Mouse (Mus musculus) gastrocnemius, postnatal 10 days (tissue): Measurements from ENCODE around the gene Abcb9. TPM values are rescaled to one million over a fixed set of nuclear protein-coding genes. Genes with fewer than 3 reads are reported as not detected.

Experiments
- DNase-seq: peaks from one replicate; pipeline ENCODE4 v3.0.0; 2021; ENCODE audit warnings: mixed read lengths
- total RNA-seq, 2 experiments: library from RNA; stranded (reverse); gene quantifications; 2 replicates each; pipeline ENCODE4 v1.2.3; 2021

The Abcb9 gene
- total RNA-seq, 2 experiments from 2014 or later, result 4.2 to 4.4 TPM

GRCm38 (mm10) chr5:124031068-124031955 is 64.3 kb downstream of the Abcb9 start:
- no peak for DNase-seq

GRCm38 (mm10) chr5:124030386-124031067 is 65.1 kb downstream of the Abcb9 start:
- DNase-seq, result no peak

DNA sequence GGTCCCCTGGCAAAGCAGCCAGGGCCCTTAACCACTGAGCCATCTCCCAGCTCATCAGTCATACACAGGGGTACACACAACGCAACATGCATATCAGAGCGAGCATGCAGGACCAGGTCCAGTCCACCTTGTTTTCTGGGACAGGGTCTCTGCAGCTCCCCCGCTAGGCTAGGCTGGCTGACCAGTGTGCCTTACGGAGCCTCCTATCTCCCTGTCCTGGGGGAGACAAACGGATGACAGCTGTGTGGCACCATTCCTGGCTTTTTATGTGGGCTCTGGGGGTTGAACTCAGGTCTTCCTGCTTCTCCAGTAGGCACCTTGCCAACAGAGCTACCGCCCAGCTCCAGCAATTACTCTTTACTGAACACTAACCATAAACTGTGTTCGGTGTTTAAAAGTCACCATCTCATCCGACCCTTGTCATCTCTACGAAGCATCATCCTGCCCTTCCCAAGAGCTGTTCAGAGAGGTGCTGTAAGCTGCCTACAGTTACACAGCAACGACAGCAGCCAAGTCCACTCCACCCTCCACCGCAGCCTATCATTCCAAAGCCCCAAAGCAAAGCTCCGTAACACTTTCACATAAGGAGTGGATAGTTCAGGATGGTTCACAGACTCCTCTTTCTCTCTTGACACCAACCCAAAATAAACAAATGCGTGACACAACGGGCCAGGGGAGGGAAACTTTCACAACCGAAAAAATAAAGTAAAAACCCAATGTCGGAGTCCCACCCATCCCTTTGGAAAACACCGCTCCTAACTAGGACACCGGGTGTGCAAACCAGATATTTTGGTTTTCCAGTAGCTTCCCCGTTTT is 66.2 kb downstream of the Abcb9 start:
- no peak for DNase-seq

DNA sequence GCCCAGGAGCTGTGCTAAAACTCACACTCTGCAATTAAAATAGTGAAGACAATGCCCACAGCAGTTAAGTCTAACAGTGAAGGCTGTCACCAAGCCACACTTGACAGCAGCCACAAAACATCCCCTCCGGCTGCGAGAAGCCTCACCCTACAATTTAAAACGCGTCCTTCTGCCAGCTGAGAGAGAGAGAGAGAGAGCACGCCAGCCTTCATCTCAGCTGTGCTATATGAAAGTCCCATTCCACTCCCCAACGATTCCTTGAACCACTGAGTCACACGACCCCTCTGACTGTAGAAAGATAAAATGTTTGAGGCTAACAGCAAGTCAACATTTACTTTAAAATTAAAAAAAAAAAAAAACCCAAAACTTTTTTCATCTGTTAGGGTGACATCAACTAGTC is 66.9 kb downstream of the Abcb9 start:
- DNase-seq, result no peak

DNA sequence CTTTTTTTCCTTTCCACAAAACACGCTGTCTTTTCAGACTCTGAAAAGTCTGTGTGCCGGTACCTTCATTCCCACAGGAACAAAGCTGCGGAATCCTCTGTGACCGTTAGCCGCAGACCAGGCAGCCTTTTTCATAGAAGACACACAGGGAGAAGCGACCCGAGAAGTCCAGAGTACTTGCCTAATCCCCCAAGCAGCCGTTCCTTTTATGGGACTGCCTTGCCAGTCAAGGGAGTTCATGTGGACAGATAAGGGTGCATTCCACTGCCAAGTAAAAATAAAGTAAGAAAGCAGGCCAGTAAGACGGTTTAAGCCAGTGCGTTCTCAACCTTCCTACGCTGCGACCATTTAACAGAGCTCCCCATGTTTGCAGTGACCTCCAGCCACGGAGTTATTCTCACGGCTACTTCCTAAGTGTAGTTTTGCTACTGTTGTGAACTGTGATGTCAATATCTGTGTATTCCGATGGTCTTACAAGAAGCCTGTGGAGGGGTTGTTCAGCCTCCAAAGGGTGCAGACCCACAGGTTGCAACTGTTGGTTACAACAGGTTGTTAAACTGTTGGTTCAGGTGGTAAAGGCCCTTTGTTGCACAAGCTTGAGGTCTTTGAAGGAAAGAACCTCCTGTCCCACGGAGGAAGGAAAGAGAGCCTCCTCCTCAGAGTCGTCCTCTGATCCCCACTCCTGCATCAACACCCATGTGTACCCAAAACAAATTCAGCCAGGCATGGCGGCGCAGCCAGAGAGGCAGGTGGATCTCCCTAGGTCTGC is 67.7 kb downstream of the Abcb9 start:
- DNase-seq, result no peak

DNA sequence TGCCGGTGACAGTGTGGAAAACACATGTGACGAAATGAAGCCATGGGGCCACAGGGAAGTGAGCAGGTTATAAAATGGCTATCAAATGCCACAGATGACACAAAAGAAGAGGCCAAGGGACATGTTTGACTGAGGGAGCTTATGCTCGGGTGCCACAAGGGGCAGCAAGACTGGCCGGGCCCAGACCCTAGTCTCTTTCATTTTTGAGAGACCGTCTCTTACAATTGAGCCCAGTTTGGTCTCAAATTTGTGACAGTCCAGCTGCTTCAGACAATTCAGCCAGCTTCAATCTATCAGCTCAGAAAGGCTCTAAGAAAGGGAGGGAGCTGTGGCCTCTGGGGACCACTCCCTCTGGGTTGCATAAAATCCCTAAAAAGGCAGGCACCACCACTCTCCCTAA is 69.0 kb downstream of the Abcb9 start:
- no peak for DNase-seq

DNA sequence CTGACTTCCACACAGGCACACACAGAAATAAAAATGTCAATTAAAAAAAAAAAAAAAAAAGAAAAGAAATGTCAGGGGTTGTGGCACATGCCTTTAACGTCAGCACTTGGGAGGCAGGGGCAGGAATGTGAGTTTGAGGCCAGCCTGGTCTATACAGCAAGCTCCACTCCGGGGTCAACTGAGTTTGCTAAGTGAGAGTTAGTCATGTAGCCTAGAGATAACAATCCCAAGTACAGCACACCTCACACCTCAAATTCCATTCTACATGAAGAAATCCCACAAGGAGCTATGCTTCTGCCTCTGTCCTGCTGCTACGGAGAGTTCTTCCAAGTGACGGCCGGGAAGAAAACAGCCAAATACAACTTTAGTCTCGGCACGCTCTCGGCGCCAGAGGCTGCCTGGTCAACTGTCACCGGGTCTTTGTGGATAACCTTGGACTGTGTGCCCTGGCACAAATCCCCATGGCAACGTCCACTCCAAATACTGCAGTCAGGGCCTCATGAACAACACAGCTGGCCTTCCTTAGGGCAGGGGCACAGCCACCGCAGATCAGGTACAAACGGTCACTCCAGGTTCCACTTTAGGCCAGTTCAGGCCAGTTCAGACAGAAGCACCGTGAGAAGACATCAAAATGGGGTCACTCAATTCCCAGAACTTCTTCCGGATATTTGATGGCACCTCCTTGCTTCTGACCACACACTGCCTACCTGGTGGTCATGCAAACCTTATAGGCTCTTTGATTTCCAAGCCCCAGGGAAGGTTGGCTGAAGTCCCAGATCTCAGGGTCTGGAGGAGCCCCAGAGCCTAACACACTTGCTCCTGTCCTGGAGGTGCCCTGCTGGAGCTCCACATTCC is 69.8 kb downstream of the Abcb9 start:
- no peak for DNase-seq

- no peak for DNase-seq
Measured at GRCm38 (mm10) chr5:124025146-124025545, 70.5 kb downstream of the Abcb9 start.

DNA sequence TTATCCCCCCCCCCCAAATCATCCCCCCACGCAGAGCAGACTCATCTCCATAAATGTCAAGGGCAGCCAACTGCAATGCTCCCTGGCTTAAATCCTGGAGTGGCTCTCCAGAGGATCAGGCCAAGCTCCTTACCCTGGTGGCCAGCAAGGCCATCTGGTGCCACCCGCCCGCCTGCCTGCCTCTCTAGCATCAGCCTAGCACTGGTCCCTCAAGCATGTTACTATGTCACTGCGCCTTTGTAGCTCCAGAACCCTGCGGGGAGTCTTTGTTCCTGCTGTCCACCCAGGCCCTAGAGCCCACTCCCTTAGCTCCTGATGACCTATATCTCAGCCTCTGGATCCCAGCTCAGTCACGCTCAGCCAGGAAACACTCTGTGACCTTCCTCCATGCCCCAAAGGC is 70.9 kb downstream of the Abcb9 start:
- DNase-seq, result no peak

- DNase-seq, result no peak
Measured at GRCm38 (mm10) chr5:124022365-124022764, 73.2 kb downstream of the Abcb9 start.

DNA sequence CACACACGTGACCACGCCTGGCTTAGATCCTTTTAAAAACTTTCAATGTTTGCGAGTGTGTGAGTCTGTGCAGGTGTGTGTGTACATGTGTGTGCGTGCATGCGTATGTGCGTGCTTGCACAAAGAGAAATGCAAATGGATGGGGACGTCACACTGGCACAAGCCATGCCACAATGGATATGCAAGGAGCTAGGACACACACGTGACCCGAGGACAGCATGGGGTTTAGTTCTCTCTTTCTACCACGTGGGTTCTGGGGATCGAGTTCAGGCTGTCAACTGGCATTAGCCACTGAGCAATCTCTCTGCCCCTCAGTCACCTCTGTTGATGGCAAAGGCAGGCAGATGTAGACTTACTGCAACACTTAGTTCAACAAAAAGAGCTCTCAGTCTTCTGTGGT is 73.9 kb downstream of the Abcb9 start:
- no peak for DNase-seq

DNA sequence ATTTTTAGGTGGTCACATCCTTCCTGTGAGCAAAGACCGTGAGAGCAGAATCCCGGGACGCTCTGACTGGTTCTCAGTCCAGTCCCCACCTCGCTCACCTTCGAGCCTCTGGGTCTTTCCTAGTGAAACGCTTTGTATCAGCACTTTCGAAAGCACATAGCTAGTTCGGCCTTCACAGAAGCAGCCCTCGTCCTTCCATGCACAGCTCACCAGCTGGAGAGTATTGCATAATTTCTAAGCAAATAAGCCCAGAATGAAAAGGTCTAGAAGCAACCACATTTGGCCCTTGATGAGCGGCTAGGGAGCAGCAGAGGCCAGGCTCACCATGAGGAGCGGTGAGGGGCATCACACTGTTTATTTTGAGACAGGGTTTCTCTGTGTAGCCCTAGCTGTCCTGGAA is 74.5 kb downstream of the Abcb9 start:
- DNase-seq, result no peak

DNA sequence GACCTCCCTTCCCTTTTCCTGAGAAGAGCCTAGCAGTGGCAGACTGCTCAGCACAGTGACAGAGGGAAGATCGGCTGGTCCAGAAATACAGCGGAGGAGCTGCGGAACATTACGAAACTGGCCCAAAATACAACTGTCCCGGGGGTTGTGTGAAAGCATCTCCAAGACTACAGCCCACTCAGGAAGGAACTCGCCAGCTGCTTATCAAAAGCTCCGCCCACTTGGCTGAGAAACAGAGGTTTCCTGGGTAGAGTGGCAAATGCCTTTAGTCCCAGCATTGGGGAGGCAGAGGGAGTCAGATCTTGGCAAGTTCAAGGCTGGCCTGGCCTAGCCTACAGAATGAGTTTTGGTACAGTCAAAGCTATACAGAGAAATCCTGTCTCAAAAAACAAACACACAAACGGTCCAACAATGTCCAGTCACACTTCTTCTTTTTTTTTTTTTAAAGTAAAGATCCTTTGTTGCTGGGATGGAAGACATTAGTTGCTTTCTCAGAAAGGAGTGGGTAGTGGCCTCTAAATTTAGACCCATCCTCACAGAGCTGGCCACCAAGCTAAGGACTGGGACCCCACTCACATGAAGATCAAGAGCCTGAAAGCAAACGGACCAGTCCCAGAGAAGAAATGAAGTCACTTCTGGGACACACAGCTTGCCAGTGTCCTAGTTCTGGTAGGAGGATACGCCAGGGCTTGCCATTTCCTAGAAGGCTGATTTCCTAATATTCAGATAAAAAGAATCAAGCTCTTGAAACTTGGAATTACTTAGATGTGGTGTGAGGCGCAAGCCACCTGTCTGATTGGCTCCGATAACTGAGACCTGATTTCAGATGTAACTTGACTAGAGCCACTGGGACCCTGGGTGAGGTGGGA is 76.0 kb downstream of the Abcb9 start:
- DNase-seq, result no peak

- no peak for DNase-seq
Measured at GRCm38 (mm10) chr5:124018651-124019050, 76.9 kb downstream of the Abcb9 start.

GRCm38 (mm10) chr5:124017941-124018340 is 77.7 kb downstream of the Abcb9 start:
- no peak for DNase-seq

DNA sequence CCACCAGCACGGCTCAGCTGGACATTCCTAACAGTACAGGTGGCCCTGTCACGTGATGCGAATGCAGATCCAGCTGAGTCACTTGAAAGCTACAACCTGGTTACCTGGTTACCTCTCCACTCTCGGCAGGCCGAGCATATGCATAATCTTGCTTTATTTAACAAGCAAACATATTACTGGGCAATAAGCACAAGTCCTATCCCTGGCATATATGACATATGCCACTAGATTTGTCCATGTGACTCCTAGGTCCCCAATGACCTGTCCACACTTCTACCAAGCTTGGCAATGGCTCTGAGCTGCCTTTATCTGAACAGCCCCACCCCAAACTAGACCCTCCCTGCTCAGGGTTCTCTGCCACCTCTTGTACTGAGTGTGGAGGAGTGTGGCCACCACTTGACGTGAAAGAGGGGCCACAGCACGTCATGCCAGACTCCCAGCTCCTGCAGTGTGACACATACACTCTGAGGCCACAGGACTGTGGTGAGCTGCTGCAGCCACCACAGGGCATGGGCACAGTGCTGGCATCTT is 79.2 kb downstream of the Abcb9 start:
- DNase-seq, result no peak

DNA sequence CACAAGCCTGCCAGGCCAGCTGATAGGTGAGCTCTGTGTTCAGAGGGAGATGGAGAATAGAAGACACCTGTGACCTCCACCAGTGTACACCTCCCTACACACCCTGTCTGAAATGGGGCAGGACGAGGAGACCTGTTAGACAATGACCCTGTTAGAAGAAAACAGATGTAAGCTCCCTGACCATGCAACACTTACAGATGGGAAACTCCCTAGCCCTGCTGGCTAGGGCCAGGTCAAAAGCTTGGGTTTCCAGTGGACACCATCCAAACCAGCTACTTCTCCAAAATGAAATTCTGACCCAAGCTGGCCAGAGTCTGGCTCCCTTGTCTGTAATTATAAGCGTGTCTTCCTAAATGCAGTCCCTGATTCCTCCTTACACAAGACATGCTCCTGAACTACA is 79.9 kb downstream of the Abcb9 start:
- DNase-seq, result no peak

GRCm38 (mm10) chr5:124014791-124015251 is 80.8 kb downstream of the Abcb9 start:
- no peak for DNase-seq

DNA sequence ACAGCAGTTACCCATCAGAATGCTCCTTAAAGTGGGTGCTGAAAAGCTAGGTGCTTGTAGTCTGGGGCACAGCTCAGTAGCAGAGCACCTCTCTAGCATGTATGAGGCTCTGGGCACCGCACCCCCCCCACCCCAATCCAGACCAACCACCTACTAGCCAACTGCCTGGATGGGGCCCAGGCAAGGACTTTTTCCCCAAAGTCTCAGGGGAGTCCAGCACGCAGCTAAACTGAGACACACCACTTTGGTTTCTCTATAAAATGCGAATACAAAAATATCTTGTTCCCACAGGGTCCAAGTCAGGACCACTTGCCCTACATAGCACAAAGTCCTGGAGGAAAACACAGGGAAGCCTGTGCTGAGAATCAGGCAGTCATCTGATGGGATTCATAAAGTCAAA is 81.4 kb downstream of the Abcb9 start:
- DNase-seq, result no peak

GRCm38 (mm10) chr5:124013747-124014146 is 81.9 kb downstream of the Abcb9 start:
- no peak for DNase-seq
